In genomic region chr8:106400181-106400580, GRCm38 (mm10) we compare ENCODE assay signal across 10 mouse cellular contexts. TPM values are rescaled to one million over a fixed set of nuclear protein-coding genes. Genes with fewer than 3 reads are reported as not detected.
DNase-seq lines count a peak whose midpoint lies in the region; ATAC-seq and TF ChIP-seq lines count a peak whose summit lies in the region.
"Had no signal": no experiment of that assay in that cellular context is flagged by ENCODE, and none has a peak within 500 bp of the region (broad histone marks: within the 10 kb centered on the region; RNA-seq: fewer than 3 reads in every experiment).

No protein-coding gene starts in this region.

- H3K9me3 ChIP-seq in heart, embryonic 11.5 days (replicated peaks; ENCODE audit: control insufficient read depth, low read length) = no peaks in the 10 kb centered on the region
- H3K9me3 ChIP-seq in kidney, postnatal 0 days (replicated peaks; ENCODE audit: low read length) = no peaks in the 10 kb centered on the region
- H3K9me3 ChIP-seq in limb, embryonic 15.5 days = no peaks in the 10 kb centered on the region

- no peaks in the 10 kb centered on the region for H3K4me1 ChIP-seq in heart, embryonic 11.5 days (ENCODE audit: control insufficient read depth, insufficient read depth, low read length)
- peaks cover 9% of the 10 kb centered on the region for H3K4me1 ChIP-seq in kidney, postnatal 0 days (replicated peaks; ENCODE audit: insufficient read depth, low read length)
- peaks cover 21% of the 10 kb centered on the region for H3K4me1 ChIP-seq in limb, embryonic 15.5 days

- in situ Hi-C loops in Patski (cut with MboI; ENCODE audit: low pct_unique_long_range_greater_than_20kb) = loop anchor here (5.0 to 25.0 kb wide), 4 partner anchors 63 to 587 kb away; partner anchors contain the start of genes Esrp2, Prmt7, Slc7a6os and Smpd3

- H3K9ac ChIP-seq in heart, embryonic 11.5 days (ENCODE audit: low read depth, low read length) = no peak overlapping the region
- H3K9ac ChIP-seq in kidney, postnatal 0 days (ENCODE audit: low read depth, low read length) = no peak overlapping the region
- H3K9ac ChIP-seq in limb, embryonic 15.5 days = no peak overlapping the region

- no peak for DNase-seq in heart, postnatal 25 days (ENCODE audit: low spot score)
- DNase-seq in kidney, postnatal 0 days (ENCODE audit: low spot score) = peak; percentile 15
- DNase-seq in kidney, adult 18-20 months = no peak
- no peak for DNase-seq in Patski (ENCODE audit: low read depth, low spot score)
- DNase-seq in liver = no peak
- no peak for DNase-seq in adrenal gland, postnatal 10 days

- no peaks in the 10 kb centered on the region for H3K27me3 ChIP-seq in heart, embryonic 11.5 days (ENCODE audit: control insufficient read depth, insufficient read depth, low read length)
- no peaks in the 10 kb centered on the region for H3K27me3 ChIP-seq in kidney, postnatal 0 days (ENCODE audit: insufficient read depth, low read length)
- H3K27me3 ChIP-seq in Patski = no peaks in the 10 kb centered on the region
- H3K27me3 ChIP-seq in limb, embryonic 15.5 days = no peaks in the 10 kb centered on the region

- H3K36me3 ChIP-seq in heart, embryonic 11.5 days (ENCODE audit: control insufficient read depth, insufficient read depth, low read length) = no peaks in the 10 kb centered on the region
- no peaks in the 10 kb centered on the region for H3K36me3 ChIP-seq in kidney, postnatal 0 days (ENCODE audit: insufficient read depth, low read length)
- no peaks in the 10 kb centered on the region for H3K36me3 ChIP-seq in limb, embryonic 15.5 days

- H3K4me3 ChIP-seq in heart, embryonic 11.5 days (ENCODE audit: low read depth, low read length) = no peak overlapping the region
- H3K4me3 ChIP-seq in kidney, postnatal 0 days (replicated peaks; ENCODE audit: low read depth, low read length) = no peak overlapping the region
- H3K4me3 ChIP-seq in limb, embryonic 15.5 days = no peak overlapping the region

- CTCF ChIA-PET in Patski (lab: Charles Lee) = interaction anchor here (0.6 kb wide), 1 partner anchor 116 kb away, joined by 5 read pairs; no protein-coding TSS in a partner anchor

- H3K4me2 ChIP-seq in heart, embryonic 11.5 days = no peak overlapping the region
- peak overlapping the region; percentile 15; the same call in 1 of the 2 replicates for H3K4me2 ChIP-seq in kidney, postnatal 0 days (ENCODE audit: low read length)
- H3K4me2 ChIP-seq in limb, embryonic 15.5 days = peak overlapping the region; percentile 12; the same call in 1 of the 2 replicates

- 60% methylated on average over 5 of the region's 5 CpGs for WGBS in heart, embryonic 11.5 days (ENCODE audit: insufficient replicate concordance)
- WGBS in kidney, postnatal 0 days = 14% methylated on average over 5 of the region's 5 CpGs
- WGBS in limb, embryonic 15.5 days = 32% methylated on average over 5 of the region's 5 CpGs

- no peak for ATAC-seq in heart, embryonic 11.5 days (replicated peaks; ENCODE audit: insufficient number of reproducible peaks, low FRiP score, low TSS enrichment)
- ATAC-seq in kidney, postnatal 0 days (replicated peaks; ENCODE audit: low FRiP score, low read depth) = no peak
- ATAC-seq in Patski = peak; percentile 28
- ATAC-seq in limb, embryonic 15.5 days (ENCODE audit: insufficient number of reproducible peaks, low FRiP score, low TSS enrichment, low read depth) = 0 out of 2 replicates have a peak, but pooled peaks have one; percentile 18
- ATAC-seq: CD4-positive, CD25-positive, alpha-beta regulatory T cell, adult 4 months had no signal

- POLR2A ChIA-PET in Patski (lab: Charles Lee) = no interaction called here

- intact Hi-C loops in heart, postnatal 25 days (cut with DNase I) = loop anchor here (5.0 kb wide), 2 partner anchors 88 to 173 kb away; no protein-coding TSS in a partner anchor

- peak overlapping the region; percentile 50; the same call in 1 of the 2 replicates for H3K27ac ChIP-seq in heart, embryonic 11.5 days (ENCODE audit: low read depth, low read length)
- H3K27ac ChIP-seq in kidney, postnatal 0 days = peak overlapping the region; percentile 70
- H3K27ac ChIP-seq in limb, embryonic 15.5 days = peak overlapping the region; percentile 77
- H3K27ac ChIP-seq: macrophage had no signal

- TF ChIP-seq CTCF in kidney, postnatal 0 days (IDR thresholded peaks at IDR 0.05; ENCODE audit: low read depth) = no peak
- no peak for TF ChIP-seq CTCF in Patski (IDR thresholded peaks at IDR 0.05)

RNA-seq across cellular contexts. Expression of gene Zfp90, which starts 14.9 kb away (rescaled TPM):
- polyA plus RNA-seq in heart, embryonic 11.5 days (2014; fragmentation: Nextera tagmentation; extraction: Ambion mirVana) = 13.2 and 16.8 TPM in 2 replicates
- total RNA-seq in heart, postnatal 25 days (2021) = 1 to 10 TPM; 3.0 to 3.7 TPM
- polyA plus RNA-seq in kidney, postnatal 0 days (2015; fragmentation: Nextera tagmentation; extraction: Ambion mirVana) = 14.1 and 15.2 TPM in 2 replicates
- 17.5 TPM for polyA plus RNA-seq in Patski (2021)
- 21.1 and 22.2 TPM in 2 replicates for polyA plus RNA-seq in limb, embryonic 15.5 days (2015; fragmentation: Nextera tagmentation; extraction: Ambion mirVana)
- 1 to 10 TPM; 5.9 to 9.1 TPM for total RNA-seq in adrenal gland, postnatal 10 days (2021)

Comparison
In these comparisons a context has a peak if more than half of its experiments do, and no peak if none do; other contexts are left out.
1. ATAC-seq: peak in Patski (single experiment) and limb, embryonic 15.5 days (single experiment); none in heart, embryonic 11.5 days (single experiment) and kidney, postnatal 0 days (single experiment).
2. Peak in every context shown above with its lines, with median percentiles within 50 percentile points of each other: H3K27ac ChIP-seq.